Mouse (Mus musculus) frontal cortex, postnatal 36 days (tissue): ENCODE results near the gene Fbxw4.
"Not testable (repeated sequence)": the region's sequence is repeated elsewhere in the genome, so short reads cannot be mapped to it uniquely, and the experiment has no call there.

ENCODE experiments used
- DNase-seq, 2 experiments: peaks; one replicate each; pipeline ENCODE4 v3.0.0; 2022; ENCODE audit warnings: low spot score in 2 of 2

Gene Fbxw4

DNA sequence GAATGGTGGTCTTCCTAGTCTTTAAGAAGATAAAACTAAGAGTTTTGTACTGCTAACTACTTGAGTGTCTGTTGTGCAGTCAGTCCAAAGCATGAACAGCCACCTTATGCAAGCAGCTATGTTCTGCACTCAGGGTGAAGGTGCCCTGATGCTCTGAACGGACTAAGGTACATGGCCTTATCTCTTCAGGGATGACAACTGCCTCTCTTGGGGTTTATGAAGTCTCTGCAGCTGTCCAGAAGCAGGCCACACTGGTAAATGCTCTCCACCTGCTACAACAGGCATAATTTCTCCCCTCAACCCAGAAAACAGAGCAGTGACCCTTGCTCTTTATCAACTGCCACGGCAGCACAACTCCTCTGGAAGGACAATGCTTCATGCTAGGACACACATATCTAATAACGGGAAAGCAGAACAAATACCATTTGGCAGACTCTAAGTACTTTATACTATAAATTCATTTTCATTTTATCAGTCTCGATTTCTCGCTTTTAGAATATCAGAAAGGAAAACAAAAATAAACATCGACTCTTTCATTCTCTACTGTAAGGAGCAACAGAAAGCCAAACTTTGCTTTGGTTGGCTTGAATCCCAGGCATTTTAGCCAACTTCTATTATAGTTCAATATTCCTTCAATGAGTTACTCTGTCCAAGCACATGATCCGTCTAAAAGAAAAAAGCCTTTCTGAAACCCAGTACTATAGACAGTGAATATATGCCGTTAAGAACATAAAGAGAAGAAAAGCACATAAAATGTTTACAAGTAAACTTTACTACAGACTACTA is 3.1 kb downstream of the Fbxw4 start:
- no peak for DNase-seq

DNA sequence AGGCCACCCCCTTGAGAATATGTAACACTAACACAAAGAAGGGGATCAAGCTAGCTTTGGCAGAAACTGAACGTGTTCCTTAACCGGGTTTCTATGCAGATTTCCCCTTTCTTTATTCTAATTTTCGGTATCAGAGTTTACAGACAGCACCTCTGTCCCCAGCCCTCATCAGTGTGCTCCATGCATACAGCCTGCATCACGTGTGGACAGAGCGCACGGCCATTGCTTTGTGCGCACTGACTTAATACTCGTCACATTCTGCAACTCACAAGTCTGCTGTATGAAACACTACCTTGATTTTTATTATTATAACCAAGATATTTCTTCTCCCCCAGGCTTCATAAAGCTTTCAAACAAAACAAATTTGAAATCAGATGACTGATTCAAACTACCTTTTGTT is 4.2 kb downstream of the Fbxw4 start:
- no peak for DNase-seq

DNA sequence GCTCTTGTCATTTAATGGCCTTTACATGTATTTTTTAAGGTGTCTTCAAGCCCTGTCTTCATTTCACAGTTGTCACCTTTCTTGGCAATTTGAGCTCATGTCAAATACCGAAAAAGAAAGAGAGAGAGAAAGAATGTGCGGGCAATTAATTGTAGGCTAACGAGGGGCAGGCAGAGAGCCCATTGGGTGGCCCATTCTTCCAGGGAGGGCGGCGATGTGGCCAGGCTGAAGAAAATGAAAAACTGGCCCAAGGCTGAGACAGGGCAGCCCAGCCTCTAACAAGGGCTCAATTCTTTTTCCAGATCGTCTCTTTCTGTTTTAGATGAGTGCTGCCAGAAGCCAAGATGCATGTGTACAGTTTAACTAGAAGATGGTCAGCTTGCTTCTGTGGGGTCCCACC is 6.1 kb downstream of the Fbxw4 start:
- DNase-seq, result no peak

DNA sequence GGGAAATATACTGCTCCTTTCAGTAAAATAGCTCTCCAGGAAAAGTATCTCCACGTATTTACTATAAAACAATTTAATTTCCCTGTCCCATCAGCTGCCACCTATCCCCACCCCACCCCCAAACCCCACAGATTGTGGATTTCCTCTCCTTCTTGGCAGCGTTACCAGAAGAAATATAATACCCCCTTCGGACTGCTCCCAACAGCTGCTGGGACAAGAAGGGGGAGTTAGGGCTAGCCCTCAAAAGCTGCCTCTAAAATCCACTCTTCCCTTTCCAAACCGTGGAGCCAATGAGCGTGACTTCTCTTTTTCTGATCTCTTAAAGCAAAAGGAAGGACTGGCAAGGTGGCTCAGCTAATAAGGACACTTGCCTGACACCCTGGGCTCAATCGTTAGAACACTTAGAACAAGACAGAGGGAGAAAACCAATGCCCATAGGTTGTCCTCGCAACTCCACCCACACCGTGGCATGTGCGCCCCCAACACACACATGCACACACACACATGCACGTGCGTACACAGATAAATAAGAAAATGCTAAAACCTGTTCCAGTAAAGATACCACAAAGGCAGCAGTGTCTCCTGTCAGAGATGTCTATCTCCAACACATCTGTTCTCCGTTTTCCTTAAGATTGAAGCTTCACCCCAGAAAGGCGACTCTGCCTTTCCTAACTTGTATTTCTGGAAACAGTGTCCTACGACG is 7.7 kb downstream of the Fbxw4 start:
- DNase-seq, result no peak

DNA sequence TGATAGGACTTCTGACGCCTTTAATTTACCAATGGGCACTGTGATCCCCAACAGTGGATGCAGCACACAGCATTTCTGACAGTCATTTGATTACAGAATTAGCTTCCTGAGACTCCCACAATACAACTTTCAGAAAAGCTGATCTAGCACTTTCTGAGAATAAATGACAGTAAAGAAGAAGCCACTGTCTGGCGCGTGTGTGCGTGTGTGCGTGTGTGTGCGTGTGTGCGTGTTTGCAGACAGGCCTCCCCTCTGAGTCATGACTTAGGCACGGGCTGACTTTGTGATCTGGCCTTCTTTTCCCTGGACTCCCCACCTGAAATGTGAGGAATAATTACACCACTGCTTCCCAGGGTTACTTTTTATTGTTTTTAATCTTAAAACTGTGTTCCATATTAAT is 8.6 kb downstream of the Fbxw4 start:
- no peak for DNase-seq

DNA sequence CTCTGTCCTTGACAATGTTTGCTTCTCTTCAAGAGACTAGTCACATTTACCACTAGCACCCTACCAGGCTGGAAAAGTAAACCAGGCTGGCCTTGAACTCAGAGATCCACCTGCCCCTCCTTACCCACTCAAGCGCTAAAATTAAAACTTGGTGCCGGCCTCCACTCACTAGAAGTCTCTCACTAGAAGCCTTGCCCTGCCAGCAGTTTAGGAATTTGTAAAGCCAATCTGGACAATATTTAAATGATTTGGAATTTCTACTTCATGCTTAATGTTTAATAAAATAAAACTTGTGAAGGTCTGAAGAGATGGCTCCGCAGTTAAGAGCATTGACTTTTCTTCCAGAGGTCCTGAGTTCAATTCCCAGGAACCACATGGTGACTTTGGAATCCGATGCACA is 10.3 kb downstream of the Fbxw4 start:
- DNase-seq, result no peak

DNA sequence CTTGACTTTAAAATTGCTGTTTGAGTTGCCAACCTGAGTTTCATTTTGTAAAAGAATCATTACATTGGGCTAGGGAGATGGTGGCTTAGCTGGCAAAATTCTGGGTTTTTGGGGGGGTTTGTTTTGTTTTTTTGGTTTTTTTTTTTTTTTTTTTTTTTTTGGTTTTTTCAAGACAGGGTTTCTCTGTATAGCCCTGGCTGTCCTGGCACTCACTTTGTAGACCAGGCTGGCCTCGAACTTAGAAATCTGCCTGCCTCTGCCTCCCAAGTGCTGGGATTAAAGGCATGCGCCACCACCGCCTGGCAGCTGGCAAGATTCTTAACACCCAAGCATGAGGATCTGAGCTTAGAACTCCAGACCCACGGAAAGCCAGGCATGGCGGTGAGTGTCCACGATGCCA is 11.6 kb downstream of the Fbxw4 start:
- DNase-seq, result not testable (repeated sequence)

DNA sequence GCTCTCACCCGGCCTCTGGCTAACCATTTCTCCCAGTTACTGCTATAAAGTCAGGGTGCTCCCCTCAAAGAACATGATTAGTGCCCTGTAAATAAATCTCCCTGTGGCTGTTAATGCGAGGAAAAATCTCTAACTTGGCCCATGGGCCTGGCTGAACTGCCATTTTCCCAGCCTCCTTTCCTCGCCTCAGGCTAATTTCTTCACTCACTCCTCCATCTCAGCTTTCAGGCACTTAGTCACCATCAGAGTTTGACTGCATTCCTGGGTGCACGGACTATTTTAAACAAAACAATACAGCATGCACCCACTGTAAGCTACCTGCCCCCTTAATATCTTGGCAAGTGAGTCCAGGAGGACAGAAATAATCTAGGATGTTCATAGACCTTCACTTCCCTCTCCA is 13.2 kb downstream of the Fbxw4 start:
- no peak for DNase-seq

DNA sequence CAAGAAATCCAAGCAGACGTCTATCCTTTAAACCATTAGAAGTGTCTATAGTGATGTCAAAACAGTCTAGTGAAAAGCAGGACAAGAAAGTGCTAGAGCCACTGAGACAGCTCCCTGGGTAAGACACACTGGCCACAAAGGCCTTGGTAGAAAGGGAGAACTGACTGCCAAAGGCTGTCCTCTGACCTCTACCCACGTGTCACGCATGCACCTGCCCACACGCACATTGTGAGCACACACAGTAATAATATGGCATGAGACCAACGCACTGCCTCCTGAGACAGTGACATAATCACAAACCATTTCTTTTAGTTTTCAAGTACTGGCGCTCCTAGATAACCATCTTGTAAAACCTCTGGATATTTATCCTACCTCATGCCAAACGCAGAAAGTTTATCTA is 19.4 kb downstream of the Fbxw4 start:
- no peak for DNase-seq

DNA sequence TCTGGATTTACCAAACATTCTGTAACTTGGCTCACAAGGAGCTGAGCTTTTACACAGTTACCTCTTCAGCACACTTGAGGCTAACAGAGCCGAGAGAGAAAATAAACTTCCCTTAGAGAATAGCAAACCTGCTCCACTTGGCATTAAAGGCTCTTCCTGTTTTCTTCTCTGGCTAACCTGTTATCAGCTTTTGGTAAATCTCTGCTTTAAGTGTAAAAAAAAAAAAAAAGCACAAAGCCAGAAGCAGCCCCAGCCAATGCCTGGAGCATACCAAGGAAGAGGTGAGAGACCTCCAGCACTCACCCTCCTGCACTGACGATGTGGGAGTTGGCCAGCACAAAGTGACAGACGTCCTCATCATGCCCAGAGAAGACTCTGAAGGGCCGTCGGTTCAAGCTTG is 24.2 kb downstream of the Fbxw4 start:
- no peak for DNase-seq

DNA sequence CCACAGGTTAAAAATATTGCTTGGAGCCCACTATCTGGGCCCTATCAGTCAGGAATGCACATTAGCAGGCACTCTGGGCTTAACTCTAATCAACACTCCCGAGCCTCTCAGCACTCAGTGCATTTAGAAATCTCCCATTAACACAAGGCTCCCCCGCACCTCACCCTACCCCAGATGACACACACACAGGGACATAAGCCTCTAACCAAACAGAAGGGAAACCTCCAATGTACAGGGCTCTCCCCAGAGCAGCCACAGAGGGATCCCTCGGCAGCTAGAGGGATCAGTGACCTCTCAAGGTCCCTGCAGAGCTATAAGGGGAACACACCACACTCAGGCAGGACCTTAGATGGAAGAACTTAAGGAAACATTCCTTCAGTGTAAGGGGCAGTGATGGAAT is 28.5 kb downstream of the Fbxw4 start:
- no peak for DNase-seq

DNA sequence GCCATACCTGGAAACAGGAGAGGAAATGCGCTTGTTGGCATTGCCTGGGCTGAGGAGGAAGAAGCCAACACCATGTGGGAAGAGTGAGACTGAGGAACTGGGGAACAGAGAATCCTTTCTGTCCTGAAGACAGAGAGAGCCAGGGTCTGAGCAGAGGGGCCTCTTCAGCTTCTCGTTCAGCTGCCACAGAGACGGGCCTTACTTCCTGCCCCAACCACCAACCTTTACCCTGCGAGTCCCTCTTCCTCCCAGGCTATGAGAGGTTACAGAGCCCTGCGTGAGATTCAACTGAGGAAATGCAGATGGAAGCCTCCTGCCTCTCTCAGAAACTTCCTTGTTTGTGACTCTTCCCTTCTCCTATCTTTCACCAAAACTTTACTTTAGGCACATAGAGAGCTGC is 29.2 kb downstream of the Fbxw4 start:
- no peak for DNase-seq

DNA sequence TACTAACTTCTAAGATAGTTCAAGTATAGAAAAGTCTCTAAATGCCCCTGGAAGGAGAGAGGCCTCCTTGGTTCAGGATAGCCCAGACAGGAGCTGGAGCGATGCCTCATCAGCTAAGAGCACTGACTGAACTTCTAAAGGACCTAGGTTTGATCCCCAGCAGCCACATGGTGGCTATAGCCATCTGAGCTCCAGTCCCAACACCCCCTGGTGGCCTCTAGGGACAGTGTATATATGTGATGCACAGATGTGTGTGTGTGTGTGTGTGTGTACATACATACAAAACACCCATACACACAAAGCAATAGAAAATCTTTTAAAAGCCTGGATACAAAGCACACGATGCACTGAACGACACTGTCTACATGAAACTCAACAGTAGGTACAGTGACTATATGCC is 30.9 kb downstream of the Fbxw4 start:
- no peak for DNase-seq

DNA sequence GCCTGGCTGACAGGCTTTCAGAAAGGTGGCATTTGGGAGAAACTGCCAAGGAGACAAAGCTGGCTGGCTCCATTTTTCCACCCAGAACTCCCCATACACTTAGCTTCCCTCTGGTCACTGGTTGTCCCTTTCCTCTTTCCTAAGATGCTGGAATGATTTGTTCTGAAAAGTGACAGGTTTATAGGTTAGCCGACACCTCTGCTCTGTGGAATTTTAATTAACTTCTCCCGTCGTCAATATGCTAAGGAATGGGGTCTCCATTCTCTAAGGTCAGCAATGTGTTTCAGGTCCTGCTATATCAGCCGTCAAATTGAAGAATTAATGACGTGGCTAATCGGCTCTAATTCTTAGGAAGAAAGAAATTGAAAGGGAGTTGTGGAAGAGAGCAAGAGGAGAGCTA is 31.5 kb downstream of the Fbxw4 start:
- DNase-seq, result no peak

DNA sequence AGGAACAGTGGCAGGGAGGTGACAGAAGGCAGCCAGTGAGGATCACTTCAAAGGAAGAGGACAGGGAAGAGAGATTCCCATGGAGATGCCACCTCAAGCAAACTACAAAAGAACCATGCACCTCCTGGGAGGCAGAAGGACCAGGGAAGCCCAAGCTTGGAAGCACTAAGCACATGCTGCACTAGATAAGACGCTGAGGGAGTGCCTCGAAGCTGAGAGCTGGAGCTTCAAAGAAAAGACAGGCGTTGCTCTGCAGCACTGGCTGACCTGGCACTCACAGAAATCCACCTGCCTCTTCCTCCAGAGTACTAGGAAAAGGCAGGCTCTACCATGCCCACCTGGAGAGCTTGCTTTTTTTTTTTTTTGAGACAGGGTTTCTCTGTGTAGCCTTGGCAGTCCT is 33.1 kb downstream of the Fbxw4 start:
- DNase-seq, result no peak

DNA sequence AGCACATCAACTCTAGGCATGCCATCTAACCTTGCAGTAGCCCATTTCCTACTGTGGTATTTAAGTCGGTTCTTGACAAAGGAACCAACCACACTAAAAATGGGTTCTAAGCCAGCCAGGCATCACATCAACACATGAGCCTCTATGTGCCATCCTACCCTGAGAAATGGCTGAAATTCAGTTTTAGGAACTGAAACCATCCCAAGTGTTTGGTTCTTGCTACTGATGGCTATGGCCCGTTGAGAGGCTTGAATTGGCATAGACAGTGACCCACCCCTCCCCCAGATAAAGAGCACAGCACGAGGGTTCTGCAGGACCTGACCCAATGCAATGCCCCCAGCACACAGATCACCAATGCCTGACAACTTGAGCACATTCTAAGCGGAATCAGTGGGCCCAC is 36.4 kb downstream of the Fbxw4 start:
- no peak for DNase-seq

DNA sequence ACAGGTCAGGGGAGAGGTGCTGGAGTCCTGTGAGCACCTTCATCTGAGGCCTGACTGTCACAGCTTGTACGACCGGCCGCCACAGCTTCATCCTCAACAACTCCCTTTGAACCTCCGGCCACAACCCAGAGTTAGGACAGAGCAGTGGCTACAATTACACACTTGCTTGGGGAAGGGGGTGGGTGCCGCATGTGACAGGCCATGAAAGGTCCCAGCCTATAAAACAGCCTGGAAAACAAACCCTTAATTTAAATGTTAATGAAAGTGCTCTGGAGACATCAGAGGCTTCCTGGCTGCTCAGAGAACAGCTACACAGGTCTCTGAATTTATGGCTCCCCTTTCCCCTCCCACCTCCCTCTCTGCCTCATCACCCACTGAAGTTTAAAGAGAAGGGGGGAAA is 38.0 kb downstream of the Fbxw4 start:
- DNase-seq, result no peak

DNA sequence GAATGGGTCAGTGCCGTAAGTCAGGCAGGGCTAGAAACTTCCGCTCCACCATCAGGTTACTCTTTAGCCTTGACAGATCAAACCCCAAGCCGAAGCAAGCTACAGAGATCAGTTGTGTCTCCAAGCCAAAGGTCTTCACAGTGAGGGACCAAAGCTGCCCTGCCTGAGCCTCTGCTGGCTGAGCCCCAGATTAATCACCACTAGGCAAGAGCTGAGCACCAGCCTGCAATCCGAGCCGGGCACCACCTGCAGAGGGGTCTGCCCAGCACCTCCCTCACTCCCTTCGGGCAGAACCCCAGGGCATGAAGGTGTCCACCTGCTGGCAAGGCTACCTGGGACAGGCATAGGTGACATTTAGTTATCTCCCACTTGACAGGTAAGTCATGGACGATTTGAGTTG is 39.1 kb downstream of the Fbxw4 start:
- DNase-seq, result no peak

DNA sequence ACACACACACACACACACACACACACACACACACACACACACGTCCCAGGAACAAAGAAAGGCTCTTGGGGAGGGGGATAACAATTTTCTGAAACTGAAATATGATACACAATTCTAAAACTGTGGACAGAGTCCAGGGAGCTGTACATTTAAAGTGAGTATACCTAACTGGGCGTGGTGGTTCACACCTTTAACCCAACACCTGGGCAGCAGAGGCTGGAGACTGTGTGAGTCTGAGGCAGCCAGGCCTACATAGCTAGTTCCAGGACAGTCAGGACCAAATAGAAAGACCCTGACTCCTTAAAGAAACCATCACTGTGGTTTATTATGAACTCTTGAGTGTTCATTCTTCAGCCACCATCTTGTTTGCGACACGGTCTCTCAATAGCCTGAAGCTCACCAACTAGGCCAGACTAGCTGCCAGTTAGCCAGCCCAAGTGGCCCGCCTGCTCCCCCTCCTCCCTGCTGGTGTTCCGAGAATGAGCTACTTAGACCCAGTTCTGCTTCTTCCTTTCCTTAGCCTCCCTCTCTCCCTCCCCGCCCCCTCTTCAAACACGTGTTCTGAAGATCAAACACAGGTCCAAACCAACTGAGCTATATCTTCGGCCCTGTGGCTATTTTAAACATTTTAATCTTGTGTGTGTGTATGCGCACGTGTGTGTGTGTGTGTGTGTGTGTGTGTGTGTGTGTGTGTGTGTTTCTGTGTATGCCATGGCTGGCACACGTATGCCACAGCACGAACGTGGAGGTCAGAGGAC is 40.2 kb downstream of the Fbxw4 start:
- no peak for DNase-seq

DNA sequence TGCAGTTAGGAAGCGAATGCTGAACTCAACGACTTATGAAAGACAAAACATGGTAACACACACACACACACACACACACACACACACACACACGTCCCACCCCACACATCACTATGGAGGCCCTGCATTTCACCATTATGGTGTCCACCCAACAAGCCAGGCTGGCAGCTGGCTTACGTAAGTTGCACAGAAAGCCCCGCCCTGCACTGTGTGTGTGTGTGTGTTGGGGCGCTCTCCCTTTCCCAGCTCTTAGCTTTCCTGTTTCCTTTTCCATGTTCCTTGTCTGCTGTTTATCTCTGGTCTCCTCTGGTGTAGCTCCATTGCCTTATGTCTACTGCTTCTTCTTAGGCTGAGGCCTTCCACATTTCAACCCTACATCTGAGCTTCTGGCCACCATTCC is 41.9 kb downstream of the Fbxw4 start:
- no peak for DNase-seq

DNA sequence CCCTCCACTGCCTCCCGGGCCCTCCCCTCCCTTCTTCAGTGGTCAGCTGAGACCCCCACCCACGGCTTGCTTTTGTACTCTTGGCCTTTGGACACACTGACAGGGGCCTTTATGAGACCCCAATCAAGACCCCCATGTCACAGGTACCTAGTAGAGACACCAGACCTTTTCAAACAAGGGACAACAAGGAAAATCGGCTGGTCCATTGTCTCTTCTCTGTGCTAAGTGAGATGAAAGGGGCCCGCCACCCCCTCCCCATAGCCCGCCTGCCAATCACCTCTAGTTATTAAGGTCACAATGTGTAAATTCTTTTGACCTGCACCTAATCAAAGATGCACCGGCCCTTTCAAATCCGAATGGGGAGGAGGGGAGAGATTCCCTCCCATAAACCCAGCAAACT is 43.4 kb downstream of the Fbxw4 start:
- no peak for DNase-seq

DNA sequence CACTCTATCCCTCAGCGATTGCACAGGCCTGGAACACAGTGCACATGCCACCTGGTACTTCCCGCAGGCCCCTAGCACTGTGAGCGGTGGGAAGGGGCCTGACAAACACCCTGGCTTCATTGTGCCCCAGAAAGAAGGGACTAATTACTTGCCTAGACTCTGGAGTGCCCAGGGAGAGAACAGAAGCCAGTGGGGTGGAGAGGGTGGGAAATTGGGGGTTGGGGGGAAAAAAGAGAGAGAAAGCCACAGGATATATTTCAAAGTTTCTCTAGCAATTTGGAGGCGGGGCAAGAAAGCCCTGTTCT is 43.9 kb downstream of the Fbxw4 start:
- no peak for DNase-seq
